Mouse (Mus musculus) embryonic fibroblast, embryonic 13.5 days (primary cell): ENCODE measurements around the gene Ablim1.

Experiments used
- CTCF ChIP-seq: IDR thresholded peaks from 2 replicates; pipeline ENCODE4 v1.5.1; 2011; ENCODE audit warnings: mild to moderate bottlenecking, control low read depth, low read length, moderate library complexity, borderline replicate concordance; ENCODE audit not compliant: insufficient read depth
- POLR2A ChIP-seq: IDR thresholded peaks from 2 replicates; pipeline ENCODE4 v1.6.1; 2011; ENCODE audit warnings: low read depth, mild to moderate bottlenecking, control low read depth, low read length, moderate library complexity

- TF ChIP-seq POLR2A (no peak), CTCF (no peak)
These were observed 19.2 kb downstream of the Ablim1 start for GRCm38 (mm10) chr19:57295521-57295920.
